Mouse (Mus musculus) spleen, postnatal 14 days (tissue): Measurements from ENCODE around the gene Psmb3.
"Not testable (repeated sequence)": the region's sequence is repeated elsewhere in the genome, so short reads cannot be mapped to it uniquely, and the experiment has no call there.

ENCODE experiments used
- DNase-seq, 2 experiments: peaks; one replicate each; pipeline ENCODE4 v3.0.0; 2021 to 2022; ENCODE audit warnings: low spot score in 2 of 2

The Psmb3 gene

DNA sequence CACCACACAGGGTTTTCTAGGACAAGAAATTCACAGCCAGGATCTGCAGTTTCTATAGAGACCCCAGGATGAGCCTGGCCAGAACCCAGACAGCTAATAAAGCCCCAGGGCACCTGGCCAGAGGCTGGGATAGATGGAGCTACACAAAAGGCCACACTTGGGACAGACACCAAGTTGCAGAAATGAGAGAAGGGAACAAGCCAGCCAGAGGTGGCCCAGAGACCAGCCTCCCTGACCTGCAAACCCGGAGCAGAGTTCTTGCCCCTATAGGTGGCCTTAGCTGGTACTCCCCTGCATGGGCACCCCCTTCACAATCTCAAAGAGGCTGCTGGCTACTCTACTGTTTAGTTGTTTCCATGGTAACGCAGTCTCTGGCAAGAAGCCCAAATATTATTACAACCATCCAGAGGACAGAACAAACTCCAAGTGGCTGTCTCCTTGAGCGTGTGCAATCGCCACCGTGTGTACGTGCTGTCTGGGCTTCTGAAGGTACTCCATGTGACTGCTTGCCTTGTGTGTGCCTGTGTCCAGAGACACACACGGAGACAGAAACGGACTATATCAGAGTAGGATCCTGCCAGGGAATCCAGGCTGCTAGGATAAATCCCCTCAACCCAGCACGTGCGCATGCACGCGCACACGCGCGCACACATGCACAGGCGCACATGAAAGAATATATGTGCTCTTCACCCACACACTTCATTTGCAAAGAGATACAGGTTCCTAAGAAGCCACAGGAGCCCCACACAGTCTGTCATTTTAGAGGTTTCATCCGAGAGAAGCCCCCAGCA lies 8.1 kb upstream of the Psmb3 start:
- DNase-seq, result no peak

DNA sequence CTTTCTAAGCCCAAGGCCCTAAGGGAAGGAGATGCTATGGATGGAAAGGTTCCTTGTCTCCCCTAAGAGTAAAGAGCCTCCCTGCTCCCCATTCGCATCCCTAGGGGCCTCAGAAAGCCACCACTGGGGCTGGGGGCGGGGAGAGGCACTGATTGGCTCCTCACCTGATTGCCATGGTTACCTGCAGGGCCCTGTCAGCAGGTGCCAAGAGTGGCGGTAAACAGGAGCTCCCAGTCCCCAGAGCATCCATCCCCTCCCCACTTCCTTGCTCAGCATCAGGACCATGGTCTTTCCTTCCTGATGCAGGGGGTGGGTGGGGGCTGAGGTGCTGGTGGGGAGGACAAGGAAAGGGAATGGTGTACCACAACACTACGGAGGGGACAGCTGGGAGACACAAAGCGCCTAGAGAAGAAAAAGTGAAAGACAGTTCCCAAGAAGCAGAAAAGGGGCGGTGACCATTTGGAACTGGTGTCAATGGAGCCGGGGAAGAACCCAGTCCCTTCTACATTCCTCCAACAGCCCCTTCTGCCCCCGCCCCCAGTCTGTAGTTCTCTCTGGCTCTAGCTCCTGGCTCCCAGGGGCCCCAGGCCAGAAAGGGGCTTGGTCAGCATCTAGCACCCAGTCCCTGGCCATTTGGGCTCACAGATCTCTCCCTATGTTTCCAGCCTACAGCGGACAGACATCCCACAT lies 7.3 kb upstream of the Psmb3 start:
- DNase-seq, result no peak

DNA sequence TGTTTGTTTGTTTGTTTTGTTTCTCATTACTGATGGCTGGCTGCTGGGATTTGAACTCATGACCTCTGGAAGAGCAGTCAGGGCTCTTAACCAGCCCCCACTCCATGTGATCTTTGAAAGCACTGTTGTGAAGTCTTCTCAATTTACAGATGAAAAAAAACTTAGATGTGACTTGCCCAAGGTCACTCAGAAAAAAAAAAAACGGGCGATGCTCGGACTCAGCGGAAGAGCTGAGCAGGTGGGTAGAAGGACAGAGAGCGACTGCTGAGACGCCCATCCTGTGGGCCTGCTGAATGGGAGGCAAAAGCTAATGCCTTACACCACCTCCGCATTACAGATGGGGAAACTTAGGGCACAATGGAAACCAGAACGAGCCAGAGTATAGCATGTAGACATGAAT lies 6.5 kb upstream of the Psmb3 start:
- no peak for DNase-seq

DNA sequence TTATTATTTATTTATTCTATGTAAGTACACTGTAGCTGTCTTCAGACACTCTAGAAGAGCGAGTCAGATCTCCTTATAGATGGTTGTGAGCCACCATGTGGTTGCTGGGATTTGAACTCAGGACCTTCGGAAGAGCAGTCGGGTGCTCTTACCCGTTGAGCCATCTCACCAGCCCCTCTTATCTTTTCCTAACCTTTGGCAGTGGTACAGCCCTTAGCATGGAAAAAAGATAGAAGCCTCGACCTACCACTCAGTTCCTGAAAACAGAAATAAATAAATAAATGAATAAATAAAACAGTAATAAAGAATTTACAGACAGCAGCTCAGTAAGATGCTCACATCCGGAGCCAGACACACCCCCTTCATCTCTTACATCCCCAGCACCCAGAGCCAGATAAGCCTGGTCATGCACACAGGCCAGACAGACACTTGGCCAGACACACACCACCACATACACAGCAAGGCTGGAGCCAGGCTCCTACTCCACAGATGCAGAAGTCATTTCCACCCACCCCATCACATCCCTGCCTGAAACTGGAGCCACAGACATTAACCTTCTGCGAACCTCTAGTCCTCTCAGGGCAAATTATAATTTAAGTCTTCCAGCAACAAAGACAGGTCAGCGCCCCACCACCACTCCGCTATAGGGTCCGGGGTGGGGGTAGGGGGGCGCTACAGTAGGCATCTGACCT lies 5.9 kb upstream of the Psmb3 start:
- no peak for DNase-seq

DNA sequence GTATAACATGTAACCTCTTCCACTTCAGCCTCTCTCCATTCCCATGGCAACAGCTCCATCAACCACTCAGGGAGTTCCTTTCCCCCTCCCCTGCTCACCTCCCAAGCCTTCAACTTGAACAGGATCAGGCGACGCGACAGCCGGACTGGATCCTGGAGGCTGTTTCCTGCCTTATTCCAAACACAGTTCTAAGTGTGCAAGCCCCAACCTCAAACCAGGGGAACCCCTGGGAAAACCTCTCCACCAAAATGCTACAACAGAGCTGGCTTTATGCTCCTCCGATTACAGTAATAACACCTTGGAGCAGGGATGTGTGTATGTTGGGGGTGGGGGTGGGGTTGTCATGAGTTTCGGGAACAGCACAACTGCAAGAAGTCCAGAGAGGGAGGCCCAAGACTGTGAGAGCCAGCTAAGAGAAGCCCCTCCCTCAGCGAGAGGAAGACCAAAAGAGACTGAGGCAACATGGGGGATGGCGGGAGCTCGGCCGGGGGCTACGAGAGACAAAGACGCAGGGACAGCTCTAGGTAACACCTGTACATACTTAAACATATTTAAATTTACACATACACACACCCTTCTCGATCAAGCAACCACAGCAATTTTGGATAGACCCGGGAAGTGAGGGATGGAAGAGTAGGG lies 5.2 kb upstream of the Psmb3 start:
- DNase-seq, result no peak

DNA sequence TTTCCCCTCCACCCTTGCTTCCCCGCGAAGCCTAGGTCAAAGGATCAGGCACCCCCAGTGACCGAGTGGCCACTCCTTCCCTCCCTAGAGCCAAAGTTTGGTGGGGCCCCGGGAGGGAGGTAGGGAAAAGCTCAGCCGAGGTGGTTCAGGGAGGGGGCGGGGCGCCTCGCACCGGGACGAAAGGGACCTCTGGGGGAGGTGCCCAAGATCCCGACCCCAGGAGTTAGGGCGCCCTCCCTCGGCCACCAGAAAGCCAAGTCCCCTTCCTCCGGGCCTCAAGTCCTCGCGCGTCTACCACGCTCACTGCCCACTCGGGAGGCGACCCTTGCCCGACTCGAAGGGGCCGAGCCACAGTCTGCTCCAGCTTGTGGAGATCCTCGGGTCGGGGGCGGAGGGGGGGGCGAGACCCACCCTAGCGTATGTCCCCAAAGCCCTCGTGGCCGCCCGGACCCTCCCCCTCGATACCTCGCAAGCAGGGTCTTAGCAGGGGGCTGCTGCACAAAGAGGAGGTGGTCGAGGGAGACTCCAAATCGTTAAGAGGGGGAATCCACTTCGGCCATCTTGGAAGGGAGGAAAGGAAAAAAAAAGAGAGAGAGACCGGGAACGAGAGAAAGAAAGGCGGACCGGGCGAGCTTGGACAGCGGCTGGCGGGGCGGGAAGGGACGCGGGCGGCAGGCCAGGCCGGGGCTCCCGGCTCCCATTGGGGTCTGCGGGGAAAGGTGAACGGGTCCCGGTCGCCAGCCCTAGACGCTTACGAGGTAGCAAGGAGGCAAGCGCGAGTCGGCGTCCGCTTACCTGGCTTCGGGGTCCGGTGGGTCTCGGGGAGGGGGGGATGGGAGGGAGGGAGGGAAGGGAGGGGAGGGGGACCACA lies 4.2 kb upstream of the Psmb3 start:
- peak in 1 of 2 experiments; percentile 24 for DNase-seq

DNA sequence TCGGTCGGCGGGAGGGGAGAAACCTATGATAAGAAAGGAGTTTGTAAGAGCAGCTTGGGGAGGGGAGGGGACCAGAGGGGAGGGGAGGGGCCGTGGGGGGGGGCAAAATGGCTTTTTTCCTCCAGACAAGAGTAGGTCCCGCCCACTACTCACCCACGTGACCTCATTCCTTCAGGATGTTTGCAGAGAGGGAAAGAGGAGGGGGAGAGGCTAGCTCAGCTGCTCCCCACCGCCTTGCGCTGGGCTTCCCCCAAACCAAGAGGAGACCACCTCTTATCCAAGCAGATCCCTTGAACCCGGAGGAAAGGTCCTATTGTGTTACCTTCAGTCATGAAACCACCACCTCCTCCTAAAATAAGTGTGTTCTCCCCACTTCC lies 3.6 kb upstream of the Psmb3 start:
- no peak for DNase-seq

DNA sequence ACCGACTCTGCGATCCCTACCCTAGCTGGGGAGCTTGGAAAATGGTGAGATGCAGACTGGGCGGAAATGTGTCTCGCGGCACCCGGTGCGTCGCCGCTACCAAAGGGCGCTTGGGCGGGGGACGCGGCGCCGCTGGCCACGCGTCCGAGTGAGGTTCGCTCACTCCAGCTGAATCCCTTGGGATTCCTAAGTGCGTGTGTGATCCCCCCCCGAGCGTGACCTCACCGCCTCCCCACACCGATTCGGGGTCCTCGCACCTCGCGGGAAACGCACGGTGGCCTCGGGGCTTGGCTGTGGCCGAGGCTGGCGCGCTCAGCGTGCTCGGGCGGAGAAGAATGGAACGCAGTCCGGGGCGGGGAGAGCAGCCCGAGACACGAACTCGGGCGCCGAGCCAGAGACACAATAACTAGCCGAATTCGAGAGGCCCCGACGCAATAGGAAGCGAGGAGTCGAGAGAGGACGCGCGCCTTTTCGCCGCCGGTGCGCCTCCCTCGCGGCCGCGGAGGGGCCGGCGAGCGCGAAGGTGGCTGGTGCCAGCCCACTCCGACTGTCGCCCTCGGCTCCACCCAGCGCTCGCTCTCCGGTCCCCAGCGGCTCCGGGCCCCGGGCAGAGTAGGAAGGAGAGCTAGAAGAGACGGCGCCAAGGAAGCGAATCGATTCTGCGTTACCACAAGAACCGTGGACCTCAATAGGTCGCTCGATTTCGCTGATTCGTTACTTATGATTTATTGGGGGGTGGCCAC lies 3.0 kb upstream of the Psmb3 start, which contains the start of gene Pcgf2:
Pcgf2 (minus strand) TSS at position 495 of the 743 bp plus-strand sequence.
- DNase-seq, result peak in 1 of 2 experiments; percentile 35

DNA sequence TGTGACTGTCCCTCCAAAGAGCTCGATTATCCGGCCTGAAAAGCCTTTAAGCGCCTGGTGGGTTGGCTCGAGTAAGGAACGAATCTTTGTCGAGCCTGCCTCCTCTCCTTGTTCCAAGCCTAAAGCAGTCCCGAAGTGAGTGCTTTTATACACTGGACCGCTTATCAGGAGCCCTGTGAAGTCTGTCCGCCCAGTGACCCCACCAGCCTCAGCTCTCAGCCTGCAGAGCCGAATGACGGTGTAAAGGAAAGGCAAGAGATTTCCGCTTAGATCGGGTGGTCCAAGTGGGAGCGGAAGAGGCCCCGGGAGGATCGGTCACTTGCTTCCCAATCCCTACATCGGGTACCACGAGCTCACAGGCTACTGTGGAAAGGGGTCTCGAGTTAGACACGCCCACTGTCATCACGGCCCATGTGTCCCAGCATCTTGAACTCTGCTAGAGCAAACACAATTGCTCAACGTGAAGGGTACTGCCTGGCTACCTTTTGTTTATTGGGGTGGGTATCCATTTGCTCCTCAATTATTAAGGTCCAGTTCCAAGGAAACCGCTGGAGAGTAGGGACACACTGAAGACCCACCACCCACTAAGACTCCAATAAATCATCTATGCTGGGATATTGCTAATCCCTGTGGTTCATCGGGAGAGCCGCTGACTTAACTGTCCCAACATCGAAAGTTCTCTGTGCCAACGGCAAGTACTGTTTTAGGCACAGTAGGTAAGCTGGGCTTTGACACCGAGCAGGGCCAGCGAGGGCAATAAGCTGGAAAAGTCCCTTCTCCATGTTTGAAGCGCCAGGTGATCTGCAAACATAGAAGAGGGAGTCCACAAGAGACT lies 2.2 kb upstream of the Psmb3 start:
- DNase-seq, result no peak

DNA sequence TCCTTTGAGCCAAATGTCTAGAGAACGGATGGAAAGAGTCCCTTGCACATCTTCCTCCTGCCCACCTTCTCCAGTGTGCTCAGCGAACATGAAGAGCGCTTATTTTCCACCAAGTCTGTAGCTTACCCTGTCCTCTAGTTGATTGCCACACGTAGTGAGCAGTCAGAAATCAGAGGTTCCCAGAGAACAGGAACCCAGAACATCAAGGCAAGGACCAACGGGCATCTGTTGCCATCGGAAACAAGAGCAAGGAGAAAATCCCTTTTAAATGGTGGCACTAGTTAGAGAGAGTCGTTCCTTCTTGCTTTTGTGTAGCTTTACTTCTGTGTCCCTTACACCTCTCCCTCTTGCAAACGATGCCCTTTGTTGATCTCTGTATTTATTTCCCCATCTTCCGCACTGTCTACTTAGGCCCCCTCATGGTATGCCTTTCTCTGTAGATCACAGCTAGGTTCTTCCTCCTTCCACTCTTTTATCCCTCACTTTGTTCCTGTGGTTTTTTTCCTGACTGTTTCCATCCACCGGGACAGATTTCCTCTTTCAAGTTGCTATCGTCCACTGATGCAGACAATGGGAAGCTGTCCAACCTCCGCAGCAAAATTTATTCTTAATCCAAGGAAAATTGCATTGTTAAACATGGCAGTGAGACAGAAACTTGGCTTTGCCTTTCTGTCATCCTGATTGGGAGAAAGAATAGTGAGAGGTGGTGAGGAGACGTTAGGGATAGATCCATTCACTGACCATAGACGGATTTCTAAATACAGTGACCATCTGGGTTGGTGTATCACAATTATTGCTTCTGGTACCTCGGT lies 1.4 kb upstream of the Psmb3 start:
- no peak for DNase-seq

DNA sequence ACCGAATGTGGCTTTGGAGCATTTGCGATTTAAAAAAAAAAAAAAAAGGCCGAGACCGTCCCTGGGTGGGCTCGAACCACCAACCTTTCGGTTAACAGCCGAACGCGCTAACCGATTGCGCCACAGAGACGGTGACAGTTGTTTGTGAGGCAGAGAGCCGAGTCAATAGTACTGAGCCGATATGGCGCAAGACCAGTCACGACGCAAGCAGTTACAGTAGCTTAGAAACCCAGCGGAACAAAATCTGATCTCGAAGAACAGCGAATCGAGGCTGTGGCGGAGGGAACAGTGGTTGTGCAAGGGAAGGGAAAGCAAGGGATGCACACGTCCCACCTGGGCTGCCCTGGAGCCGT lies 830 bp upstream of the Psmb3 start:
- peak; percentile 74 to 87 for DNase-seq

DNA sequence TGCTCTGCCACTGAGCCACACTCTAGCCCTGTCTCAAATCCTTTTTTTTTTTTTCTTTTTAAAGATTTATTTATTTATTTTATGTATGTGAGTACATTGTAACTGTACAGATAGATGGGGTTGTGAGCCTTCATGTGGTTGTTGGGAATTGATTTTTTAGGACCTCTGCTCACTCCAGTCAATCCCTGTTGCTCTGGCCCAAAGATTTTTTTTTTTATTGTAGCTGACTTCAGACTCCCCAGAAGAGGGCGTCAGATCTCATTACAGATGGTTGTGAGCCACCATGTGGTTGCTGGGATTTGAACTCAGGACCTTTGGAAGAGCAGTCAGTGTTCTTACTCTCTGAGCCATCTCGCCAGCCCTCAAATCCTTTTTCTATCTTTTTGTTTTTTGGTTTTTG lies 6.9 kb downstream of the Psmb3 start:
- DNase-seq, result not testable (repeated sequence)

DNA sequence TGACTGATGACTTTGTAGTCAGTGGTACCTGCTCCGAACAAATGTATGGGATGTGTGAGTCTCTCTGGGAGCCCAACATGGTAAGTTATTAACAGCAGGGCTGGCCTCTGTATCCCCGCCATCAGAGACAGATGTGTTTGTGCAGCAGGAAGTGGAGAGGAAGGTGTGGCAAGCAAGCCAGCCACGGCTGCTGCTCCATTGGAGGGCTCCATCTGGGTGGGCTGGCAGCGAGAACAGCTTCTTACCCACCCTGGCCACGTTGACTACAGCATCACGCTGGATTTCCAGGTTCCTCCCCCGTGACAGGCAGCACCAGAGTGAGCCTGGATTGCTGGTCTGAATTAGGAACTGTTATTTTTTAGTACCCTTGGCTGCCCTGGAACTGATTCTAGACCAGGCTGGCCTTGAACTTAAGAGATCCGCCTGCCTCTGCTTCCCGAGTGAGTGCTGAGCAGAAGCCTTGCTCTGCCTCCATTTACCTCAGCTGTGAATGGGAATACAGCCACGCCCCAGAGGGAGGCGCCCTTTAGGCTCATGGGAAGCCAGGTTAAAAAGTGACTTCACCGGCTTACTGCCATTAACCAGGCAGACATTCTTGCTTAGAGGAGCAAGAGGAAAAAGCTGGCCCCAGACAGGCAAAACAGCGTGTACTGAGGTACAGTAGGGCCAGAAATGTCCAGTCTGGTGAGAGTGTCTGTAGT lies 8.2 kb downstream of the Psmb3 start:
- no peak for DNase-seq

DNA sequence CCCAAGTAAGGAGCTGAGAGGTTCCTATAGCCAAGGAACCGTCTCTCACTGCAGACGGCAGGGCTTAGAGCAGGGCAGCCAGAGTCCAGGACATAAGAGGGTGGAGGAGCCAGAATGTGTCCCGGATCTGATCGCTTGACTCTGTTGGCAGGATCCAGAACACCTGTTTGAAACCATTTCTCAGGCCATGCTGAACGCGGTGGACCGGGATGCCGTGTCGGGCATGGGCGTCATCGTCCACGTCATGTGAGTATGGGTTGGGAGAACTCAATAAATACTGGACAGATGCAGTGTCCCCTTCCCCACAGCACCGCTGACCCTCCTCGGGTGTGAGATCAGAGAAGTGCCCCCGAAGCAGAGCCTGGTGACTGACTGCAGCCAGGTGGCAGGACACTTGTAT lies 9.1 kb downstream of the Psmb3 start:
- DNase-seq, result no peak

DNA sequence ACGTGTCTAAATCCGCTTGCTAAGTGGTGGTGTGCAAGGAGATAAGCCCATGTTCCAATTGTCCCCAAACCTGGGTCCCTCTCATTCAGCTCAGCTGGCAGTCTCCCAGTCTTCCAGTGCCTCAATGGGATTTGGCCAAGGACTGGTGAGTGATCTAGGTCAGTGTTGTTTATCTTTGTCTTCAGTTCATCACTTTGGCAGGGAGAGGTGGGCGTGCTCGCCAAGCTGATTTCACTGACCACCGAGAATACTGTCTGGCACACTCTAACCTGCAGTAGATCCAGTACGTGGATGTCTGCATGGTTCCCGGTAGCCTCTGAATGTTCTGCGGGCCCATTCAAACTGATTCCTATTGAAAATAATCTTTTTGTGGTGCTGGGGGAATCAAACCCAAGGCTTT lies 10.7 kb downstream of the Psmb3 start:
- no peak for DNase-seq

DNA sequence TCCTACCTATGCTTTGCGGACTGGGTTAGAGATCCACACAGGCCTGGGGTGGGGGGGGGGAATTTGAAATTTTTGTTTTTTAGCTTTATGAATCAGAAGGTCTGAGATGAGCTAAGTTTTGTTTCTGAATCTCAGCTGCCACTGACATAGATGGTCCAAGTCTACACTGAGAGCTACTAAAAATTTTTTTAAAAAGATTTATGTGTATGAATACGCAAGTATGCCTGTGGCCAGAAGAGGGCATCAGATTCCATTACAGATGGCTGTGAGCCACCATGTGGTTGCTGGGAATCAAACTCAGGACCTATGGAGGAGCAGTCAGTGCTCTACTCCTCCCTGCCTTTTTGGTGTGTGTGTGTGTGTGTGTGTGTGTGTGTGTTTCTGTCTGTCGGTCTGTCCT lies 11.2 kb downstream of the Psmb3 start:
- DNase-seq, result no peak

DNA sequence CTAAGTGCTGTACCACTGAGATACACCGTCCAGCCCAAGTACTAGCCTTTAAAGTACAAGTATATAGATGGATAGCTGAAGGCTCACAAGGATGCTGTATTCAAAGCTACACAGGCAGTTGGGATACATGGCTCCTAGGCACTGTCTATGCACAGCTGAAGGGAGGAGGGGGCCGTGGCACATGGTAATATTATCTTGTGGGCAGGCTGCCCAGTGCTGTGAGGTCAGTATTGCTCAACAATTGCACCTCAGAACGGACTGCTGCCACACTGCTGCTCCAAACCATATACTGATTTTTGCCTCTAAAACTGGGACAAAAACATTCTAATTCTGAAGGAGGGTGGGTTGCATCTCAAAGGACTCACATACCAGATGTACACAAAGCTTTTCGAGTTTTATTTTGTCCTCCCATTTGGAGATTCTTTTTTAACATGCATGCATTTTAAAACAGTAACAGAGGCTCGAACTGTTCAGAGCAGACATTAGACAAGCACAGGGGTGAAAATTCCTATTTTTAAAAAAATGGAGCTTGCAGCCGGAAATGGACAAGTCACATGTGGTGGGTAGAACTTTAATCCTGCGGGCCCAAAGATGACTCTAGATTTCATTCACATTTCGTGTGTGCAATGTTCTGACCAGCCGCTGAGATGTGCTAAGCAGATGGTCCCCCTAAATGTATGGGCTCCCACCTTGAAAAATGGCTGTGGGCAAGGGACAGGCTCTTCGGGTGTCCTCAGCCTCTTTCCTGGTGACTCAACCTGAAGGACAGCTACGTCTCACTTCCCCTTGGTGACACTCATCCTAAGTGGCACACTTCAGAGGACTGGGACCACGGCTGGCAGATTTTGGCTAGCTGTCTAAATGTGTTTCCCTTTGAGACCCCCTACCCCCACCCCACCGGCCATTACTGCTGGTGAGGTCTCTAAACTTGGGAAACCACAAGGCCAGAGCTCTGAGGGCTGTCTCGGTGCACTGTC lies 11.9 kb downstream of the Psmb3 start:
- no peak for DNase-seq
